Mouse (Mus musculus) Patski (cell line): ENCODE measurements around the gene Kif27. TPM values are rescaled to one million over a fixed set of nuclear protein-coding genes. Genes with fewer than 3 reads are reported as not detected.

Source experiments
- ATAC-seq: fragments of 100-300 bp; one replicate; pipeline ENCODE4 v1.8.0; 2021
- CTCF ChIA-PET: fragments of 350-600 bp; sonication (Branson Sonifier 250); formaldehyde crosslinking; loops from one replicate; lab custom pipeline; 2022; ENCODE audit warnings: inconsistent platforms; lab: Charles Lee
- POLR2A ChIA-PET: fragments of 350-600 bp; sonication (Branson Sonifier 250); formaldehyde crosslinking; loops from one replicate; lab custom pipeline; 2022; ENCODE audit warnings: antibody characterized with exemption, inconsistent platforms; lab: Charles Lee
- DNase-seq: peaks from one replicate; pipeline ENCODE4 v3.0.0-alpha.2; 2011; ENCODE audit warnings: low read depth, low spot score
- H3K27me3 ChIP-seq: fragments of 371-371 bp; one replicate; pipeline ENCODE4 v1.5.1; 2021
- CTCF ChIP-seq: fragments of 100-300 bp; IDR thresholded peaks from one replicate; pipeline ENCODE4 v1.5.1; 2021
- in situ Hi-C: fragments of 300-500 bp; cut with MboI; formaldehyde crosslinking; loops from 3 replicates; pipeline ENCODE4 v1.11.1; 2018; ENCODE audit warnings: low pct_unique_long_range_greater_than_20kb, mixed read lengths
- polyA plus RNA-seq: library from polyadenylated mRNA; unstranded; gene quantifications from one replicate; pipeline ENCODE4 v1.2.3, GENCODE M21; 2021

Kif27 gene
- polyA plus RNA-seq, 1 experiment from 2014 or later, result 1.3 TPM

DNA sequence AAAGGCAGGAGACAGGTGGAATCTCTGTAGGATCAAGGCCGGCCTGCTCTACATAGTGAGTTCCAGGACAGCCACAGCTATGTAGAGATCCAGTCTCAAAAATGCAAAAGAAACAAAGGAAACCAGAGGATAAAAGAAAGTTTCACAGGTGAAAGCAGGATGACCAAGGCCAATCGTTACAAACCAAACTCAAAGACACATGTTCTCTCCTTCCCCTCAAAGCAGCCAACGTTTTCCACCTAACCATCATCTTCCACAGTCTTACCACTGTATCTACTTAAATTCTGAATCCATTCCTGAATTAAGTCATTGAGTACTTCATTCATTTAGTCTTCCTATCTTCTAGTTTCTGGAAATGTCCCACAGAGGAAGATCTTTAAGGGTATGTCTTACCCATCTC is 29.5 kb upstream of the Kif27 start:
- no peaks in the 10 kb centered on the region for H3K27me3 ChIP-seq
- TF ChIP-seq CTCF, result no peak
- DNase-seq, result no peak
- ATAC-seq, result no peak
- in situ Hi-C loops, result loop anchor here (5.0 to 10.0 kb wide), 2 partner anchors 101 to 234 kb away; partner anchors contain the start of gene Idnk
- POLR2A ChIA-PET, result interaction anchor here (0.6 kb wide), 1 partner anchor 1341 kb away, joined by 3 read pairs; no protein-coding TSS in a partner anchor
- CTCF ChIA-PET, result interaction anchor here (1.1 to 4.7 kb wide), 7 partner anchors 11 to 155 kb away, joined by 3 to 30 read pairs (median 4); no protein-coding TSS in a partner anchor

GRCm38 (mm10) chr13:58387948-58388347 is 29.0 kb upstream of the Kif27 start:
- ChIA-PET CTCF (interaction anchor here (0.6 to 4.7 kb wide), 8 partner anchors 11 to 156 kb away, joined by 3 to 30 read pairs (median 4); no protein-coding TSS in a partner anchor), POLR2A (interaction anchor here (0.6 kb wide), 1 partner anchor 1341 kb away, joined by 3 read pairs; no protein-coding TSS in a partner anchor)
- in situ Hi-C loops, result loop anchor here (5.0 to 10.0 kb wide), 2 partner anchors 101 to 233 kb away; partner anchors contain the start of gene Idnk

GRCm38 (mm10) chr13:58385547-58385920 is 26.6 kb upstream of the Kif27 start:
- no peak for ATAC-seq
- in situ Hi-C loops, result loop anchor here (5.0 to 10.0 kb wide), 2 partner anchors 98 to 231 kb away; partner anchors contain the start of gene Idnk
- no peak for TF ChIP-seq CTCF
- ChIA-PET CTCF (interaction anchor here (1.1 to 4.7 kb wide), 2 partner anchors 12 to 98 kb away, joined by 4 to 30 read pairs; no protein-coding TSS in a partner anchor), POLR2A (interaction anchor here (0.6 kb wide), 2 partner anchors 148 to 158 kb away, joined by 4 to 5 read pairs; no protein-coding TSS in a partner anchor)
- no peak for DNase-seq
- no peaks in the 10 kb centered on the region for H3K27me3 ChIP-seq

More at GRCm38 (mm10) chr13:58387948-58388347, 29.0 kb upstream of the Kif27 start:
- peak; percentile 91 for TF ChIP-seq CTCF
- ATAC-seq (peak; percentile 86), DNase-seq (no peak)
- no peaks in the 10 kb centered on the region for H3K27me3 ChIP-seq

- POLR2A ChIA-PET, result no interaction called here
- CTCF ChIA-PET, result interaction anchor here (4.7 kb wide), 1 partner anchor 97 kb away, joined by 30 read pairs; no protein-coding TSS in a partner anchor
- ATAC-seq (peak; percentile 2), DNase-seq (no peak)
- in situ Hi-C loops, result loop anchor here (5.0 to 10.0 kb wide), 2 partner anchors 98 to 230 kb away; partner anchors contain the start of gene Idnk
- TF ChIP-seq CTCF, result no peak
- no peaks in the 10 kb centered on the region for H3K27me3 ChIP-seq
These were observed 26.0 kb upstream of the Kif27 start, which contains the start of gene 2210016F16Rik for GRCm38 (mm10) chr13:58384779-58385546. Gene 2210016F16Rik (minus strand): TSS chr13:58385225.

GRCm38 (mm10) chr13:58384371-58384770 is 25.4 kb upstream of the Kif27 start:
- POLR2A ChIA-PET, result no interaction called here
- no peaks in the 10 kb centered on the region for H3K27me3 ChIP-seq
- no peak for TF ChIP-seq CTCF
- in situ Hi-C loops, result loop anchor here (10.0 kb wide), 1 partner anchor 230 kb away; the partner anchor contains the start of gene Idnk
- ATAC-seq, result no peak
- CTCF ChIA-PET, result no interaction called here
- no peak for DNase-seq

GRCm38 (mm10) chr13:58373153-58373470 is 14.2 kb upstream of the Kif27 start:
- TF ChIP-seq CTCF, result no peak
- DNase-seq (no peak), ATAC-seq (no peak)
- CTCF ChIA-PET, result interaction anchor here (0.6 to 1.8 kb wide), 2 partner anchors 13 to 27 kb away, joined by 3 to 4 read pairs; no protein-coding TSS in a partner anchor
- H3K27me3 ChIP-seq, result no peaks in the 10 kb centered on the region
- POLR2A ChIA-PET, result no interaction called here
- in situ Hi-C loops, result no loop called here

DNA sequence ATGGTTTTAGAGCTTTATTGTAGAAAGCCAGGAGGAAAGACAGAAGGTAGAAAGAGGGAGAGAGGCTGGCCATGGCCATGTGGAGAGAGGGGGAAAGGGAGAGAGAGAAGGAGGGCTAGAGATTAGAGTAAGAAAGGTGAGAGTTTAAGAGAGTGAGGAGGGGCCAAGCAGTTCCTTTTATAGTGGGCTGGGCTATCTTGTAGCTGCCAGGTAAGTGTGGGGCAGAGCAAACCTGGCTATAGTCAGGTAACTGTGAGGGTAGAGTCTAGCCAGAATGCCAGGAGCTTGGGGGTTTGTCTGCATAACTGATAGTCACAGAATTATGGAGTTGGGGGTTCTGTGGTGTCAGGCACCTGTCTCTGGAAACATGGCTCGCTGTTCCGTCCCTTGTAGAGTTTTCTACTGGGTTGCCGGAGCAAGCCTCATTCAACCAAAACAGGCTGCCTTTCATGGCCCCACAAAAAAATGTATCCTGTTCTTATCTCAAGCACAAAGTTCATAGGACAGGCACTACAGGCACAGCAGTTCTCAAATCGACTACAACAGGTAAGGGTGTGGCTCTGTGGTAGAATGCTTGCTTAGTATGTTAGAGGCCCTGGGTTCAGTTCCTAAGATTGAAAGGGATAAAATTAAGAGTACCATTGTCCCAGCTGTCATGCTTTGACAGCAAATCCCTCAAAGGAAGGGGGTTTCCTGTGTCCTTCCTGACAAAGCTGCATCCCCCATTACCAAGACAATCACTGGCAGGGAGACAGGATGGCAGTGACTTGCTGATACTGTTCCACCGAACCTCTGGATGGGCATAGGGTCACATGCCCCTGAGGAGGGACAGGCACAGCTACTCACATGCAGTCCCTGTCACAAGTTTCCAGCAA is 13.6 kb upstream of the Kif27 start:
- POLR2A ChIA-PET, result no interaction called here

GRCm38 (mm10) chr13:58368835-58369234 is 9.9 kb upstream of the Kif27 start:
- DNase-seq, result no peak

More for the DNA sequence above, 13.6 kb upstream of the Kif27 start:
- no peaks in the 10 kb centered on the region for H3K27me3 ChIP-seq
- TF ChIP-seq CTCF, result no peak
- ATAC-seq (no peak), DNase-seq (no peak)
- CTCF ChIA-PET, result interaction anchor here (0.6 to 1.8 kb wide), 3 partner anchors 11 to 27 kb away, joined by 3 to 4 read pairs (median 3); no protein-coding TSS in a partner anchor
- in situ Hi-C loops, result no loop called here

DNA sequence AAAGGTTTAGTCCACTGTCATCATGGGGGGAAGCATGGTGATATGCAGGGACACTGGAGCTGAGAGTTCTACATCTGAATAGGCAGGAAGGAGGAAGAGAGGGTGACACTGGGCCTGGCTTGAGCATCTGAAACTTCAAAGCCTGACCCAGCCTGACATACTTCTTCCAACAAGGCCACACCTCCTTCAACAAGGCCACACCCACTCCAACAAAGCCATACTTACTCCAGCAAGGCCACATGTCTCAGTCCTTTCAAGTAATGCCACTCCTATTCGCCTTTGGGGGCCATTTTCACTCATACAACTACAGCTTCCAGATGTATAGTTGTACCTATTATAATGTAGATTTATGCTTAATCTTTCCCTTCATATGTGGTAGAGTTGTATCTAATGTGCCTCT is 8.7 kb upstream of the Kif27 start:
- CTCF ChIA-PET, result interaction anchor here (1.2 kb wide), 1 partner anchor 152 kb away, joined by 3 read pairs; no protein-coding TSS in a partner anchor
- H3K27me3 ChIP-seq, result no peaks in the 10 kb centered on the region
- in situ Hi-C loops, result no loop called here
- TF ChIP-seq CTCF, result no peak
- ATAC-seq, result no peak
- DNase-seq, result no peak
- POLR2A ChIA-PET, result interaction anchor here (0.6 kb wide), 1 partner anchor 1483 kb away, joined by 3 read pairs; no protein-coding TSS in a partner anchor

More at GRCm38 (mm10) chr13:58368835-58369234, 9.9 kb upstream of the Kif27 start:
- ATAC-seq, result no peak
- in situ Hi-C loops, result no loop called here
- TF ChIP-seq CTCF, result no peak
- no peaks in the 10 kb centered on the region for H3K27me3 ChIP-seq
- ChIA-PET POLR2A (no interaction called here), CTCF (no interaction called here)
